Mouse (Mus musculus) liver, postnatal 0 days (tissue): ENCODE results near the gene Kcnq5.

Source experiments
- CTCF ChIP-seq: sonication (generic); IDR thresholded peaks from 2 replicates; pipeline ENCODE4 v1.5.1; 2016; ENCODE audit warnings: antibody characterized with exemption, low read depth
- EP300 ChIP-seq: IDR thresholded peaks from 2 replicates; pipeline ENCODE4 v1.6.1; 2016; ENCODE audit warnings: antibody characterized with exemption, low read depth, mild to moderate bottlenecking

DNA sequence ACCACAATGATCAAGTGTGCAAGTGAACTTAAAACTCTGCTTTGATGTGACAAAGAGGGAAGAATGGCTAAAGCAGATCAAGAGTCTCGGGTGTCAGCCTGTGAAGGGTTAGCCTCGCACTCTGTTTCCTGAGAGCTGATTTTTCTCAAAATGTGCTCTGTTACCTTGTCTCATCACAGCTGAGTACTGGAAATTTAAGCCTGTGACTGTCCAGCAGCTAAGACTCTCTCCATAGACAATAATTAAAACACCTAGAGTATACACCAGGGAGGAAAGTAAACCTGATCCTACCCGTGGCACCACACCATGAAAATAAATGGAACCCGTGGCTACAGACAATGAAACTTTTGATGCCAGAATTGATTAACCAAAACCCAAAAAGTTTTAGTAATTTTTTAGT lies 90.9 kb downstream of the Kcnq5 start:
- TF ChIP-seq CTCF (no peak), EP300 (no peak)
